Mouse (Mus musculus) heart, postnatal 14 days (tissue): ENCODE measurements around the gene Txndc2. TPM values are rescaled to one million over a fixed set of nuclear protein-coding genes. Genes with fewer than 3 reads are reported as not detected.

Experiments used
- DNase-seq, 2 experiments: peaks; one replicate each; pipeline ENCODE4 v3.0.0; 2021 to 2022
- intact Hi-C: fragments of 180-260 bp; cut with DNase I; formaldehyde crosslinking; loops from one replicate; pipeline ENCODE4 v1.15.1; 2025
- total RNA-seq, 2 experiments: library from RNA; stranded (reverse); gene quantifications; 2 replicates each; pipeline ENCODE4 v1.2.3; 2021

Gene Txndc2
- total RNA-seq, 2 experiments from 2014 or later = 0.19 TPM; not detected in 1

DNA sequence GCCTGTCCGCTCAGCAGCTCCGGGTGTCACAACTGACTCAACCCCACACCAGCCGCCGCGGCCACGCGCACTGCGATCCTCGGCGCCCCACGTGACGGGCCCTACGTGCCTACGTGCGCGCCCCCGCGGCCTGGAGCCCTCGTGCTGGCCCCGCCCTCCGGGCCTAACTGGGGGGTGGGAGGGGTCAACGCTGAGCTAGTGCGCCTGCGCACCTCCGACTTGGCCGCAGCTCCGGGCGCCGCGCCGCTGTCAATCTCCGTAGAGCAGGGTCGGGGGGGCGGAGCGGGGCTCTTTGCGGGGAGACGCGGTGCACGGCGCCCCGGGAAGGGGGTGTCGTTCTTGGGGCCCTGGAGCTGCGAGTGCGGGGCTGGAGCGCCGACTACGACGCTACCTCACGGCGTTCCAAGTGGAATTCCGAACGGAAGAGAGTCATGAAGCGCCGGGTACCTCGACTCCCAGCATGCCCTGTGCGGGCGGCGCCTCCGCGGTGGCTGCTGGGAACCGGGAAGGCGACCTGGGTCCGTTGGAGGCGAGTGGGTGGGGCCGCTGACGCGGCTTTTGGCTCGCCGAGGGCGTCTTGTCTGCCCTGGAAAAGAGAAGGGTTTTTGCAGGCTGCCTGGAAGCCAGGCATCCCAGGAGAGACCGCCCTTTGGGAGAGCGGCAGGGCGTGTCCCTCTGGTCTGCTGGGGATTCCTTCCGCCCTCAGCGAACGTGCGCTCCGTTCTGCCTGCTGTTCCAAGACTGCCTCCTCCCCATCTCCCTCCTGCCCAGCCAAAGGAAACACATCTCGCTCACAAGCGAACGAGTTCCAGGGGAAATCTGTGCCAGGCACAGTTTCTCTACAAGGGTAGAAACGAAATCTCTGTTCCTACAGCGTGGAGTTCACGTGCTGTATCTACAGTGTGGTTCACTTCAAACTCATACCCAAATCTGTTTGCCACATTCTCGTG lies 28.2 kb downstream of the Txndc2 start, which contains the start of gene Vapa:
Gene Vapa (minus strand): TSS at position 93 of the 950 bp plus-strand sequence.
- DNase-seq = peak; percentile 99

DNA sequence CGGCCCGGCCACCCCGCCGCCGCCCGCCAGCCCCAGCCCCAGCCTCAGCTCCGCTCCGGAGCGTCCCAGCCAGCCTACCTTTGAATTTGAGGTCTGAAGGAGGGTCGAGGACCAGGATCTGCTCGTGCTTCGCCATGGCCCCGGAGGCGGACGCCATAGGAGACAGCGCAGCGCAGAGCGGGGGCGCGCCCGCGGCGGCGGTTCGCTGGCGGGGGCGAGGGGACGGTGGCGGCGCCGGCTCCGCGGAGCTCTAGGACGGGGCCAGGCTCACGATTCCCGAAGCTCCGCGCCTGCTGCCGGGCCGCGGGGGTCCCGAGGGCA lies 28.9 kb downstream of the Txndc2 start:
- no peak for DNase-seq
- intact Hi-C loops = loop anchor here (5.0 kb wide), 1 partner anchor 169 kb away; the partner anchor contains the start of gene Ppp4r1

More for the DNA sequence above, 28.2 kb downstream of the Txndc2 start, which contains the start of gene Vapa:
- intact Hi-C loops = loop anchor here (2.0 to 5.0 kb wide), 2 partner anchors 63 to 169 kb away; partner anchors contain the start of gene Ppp4r1

DNA sequence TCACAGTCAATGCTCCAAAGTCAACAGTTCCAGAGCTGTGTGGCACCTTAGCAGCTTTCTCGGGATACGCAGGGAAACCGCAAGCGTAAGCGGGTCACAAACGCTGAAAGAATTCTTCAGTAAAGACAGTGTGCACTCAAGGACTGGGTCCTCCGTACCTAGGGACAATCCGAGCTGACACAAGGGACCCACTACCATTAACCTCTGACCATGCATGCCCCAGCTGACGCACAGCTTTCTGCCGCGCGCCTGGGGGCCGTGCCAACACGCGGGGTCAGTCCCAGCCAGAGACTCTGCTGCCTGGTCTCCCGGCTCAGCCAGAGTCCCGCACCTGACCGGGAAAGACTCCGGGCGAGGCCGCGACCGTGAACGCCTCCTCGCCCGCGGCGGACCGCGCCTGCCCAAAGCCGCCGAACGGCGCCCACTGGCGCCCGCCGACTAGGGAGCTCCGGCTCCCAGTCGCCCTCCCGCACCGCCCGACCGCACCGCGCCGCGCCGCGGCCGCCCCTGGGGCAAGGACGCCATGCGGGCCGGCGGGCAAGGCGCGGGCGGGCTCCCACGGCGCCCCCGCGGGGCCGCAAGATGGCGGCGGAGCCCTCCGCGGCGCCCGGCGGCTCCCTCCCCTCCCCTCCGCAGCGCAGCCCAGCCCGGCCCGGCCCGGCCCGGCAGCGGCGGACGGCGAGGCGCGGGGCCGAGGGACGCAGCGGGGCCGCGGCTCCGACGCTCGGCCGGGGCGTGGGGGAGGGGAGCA lies 29.4 kb downstream of the Txndc2 start:
- intact Hi-C loops = loop anchor here (5.0 kb wide), 1 partner anchor 170 kb away; the partner anchor contains the start of gene Ppp4r1
- peak; percentile 46 to 58 for DNase-seq

DNA sequence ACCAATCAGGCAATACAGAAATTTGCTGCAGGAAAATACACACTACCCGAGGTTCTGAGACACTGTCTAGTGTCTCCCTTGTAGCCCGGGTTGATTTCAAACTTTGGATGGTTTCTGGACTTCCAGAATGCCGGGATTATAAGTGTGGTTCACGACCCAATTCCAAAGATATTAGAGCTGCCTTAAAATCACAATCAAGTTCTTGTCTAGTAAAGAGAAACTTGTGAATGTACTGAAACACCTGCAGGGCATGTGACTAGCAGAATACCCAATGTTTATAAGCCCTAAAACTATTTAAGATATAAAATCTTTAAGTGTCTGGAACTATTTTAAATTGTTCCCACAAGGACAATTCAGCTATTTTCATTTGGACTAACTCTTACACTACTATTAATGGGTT lies 30.2 kb downstream of the Txndc2 start:
- intact Hi-C loops = loop anchor here (5.0 kb wide), 1 partner anchor 171 kb away; the partner anchor contains the start of gene Ppp4r1
- no peak for DNase-seq

DNA sequence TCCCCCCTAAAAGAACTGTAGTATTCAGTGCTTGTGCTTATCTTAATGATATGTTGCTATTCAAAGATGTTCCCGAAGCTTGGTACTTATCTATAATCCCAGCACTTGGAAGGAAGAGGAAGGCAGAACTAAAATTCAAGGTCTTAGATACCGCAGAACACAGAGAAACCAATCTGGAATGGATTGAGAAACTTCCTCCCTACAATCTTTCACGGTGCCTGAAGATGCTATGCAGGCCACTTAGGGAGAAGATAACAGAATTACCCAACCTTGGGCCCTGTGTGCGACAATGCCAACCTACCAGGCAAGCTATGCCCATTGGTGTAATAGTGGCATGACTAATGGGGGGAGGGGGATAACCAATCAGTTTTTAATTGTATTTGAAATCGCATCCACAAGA lies 33.2 kb downstream of the Txndc2 start:
- DNase-seq = no peak
- intact Hi-C loops = no loop called here

DNA sequence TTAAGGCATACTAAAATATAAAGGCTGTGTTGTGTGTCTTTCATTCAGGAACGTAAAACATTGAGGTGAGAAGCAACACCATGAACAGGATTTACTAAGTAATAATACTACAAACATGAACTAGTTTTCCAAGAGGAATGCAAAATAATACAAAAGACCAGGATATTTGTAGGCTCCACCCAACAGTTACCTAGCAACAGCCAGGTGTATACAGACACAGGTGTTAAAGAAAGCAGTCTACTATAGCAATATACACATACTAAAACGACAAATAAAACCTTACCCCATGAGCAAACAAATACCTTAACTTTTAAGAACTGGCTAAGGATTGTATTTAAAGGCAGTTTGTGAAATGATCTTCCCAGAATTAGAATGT lies 33.7 kb downstream of the Txndc2 start:
- no peak for DNase-seq
- intact Hi-C loops = no loop called here

DNA sequence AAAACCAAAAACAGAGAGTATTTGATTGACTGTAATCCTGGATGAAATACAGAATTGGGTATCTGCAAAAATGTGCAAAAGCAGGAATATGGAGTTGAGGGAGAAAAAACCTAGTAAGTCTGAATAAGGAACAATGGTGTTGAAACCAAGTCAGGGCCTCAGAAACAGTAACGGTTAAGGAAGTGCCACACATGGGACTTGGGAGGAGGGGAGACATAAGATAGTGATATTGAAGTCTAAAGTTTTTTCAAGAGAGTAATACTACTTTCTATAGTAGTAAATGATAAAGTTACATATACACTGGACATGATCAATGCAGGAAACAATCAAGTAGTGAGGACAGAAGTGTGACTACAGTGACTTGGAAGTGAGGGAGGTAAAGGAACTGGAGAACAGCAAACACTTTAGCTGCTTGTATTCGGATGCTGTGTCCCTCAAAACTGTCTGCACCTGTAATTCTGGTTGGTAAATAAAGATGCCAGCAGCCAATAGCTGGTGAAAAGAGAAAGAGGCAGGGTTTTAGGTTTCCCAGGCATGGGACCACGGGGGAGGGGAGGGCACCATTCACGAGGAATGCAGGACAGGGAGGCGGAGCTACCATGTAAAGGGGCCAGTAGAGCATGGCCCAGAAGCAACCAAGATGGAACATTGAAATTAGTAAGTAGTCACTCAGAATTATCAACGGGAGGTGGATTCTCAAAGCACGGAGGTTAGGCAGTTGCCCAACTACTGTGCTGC lies 34.2 kb downstream of the Txndc2 start:
- intact Hi-C loops = no loop called here
- no peak for DNase-seq

DNA sequence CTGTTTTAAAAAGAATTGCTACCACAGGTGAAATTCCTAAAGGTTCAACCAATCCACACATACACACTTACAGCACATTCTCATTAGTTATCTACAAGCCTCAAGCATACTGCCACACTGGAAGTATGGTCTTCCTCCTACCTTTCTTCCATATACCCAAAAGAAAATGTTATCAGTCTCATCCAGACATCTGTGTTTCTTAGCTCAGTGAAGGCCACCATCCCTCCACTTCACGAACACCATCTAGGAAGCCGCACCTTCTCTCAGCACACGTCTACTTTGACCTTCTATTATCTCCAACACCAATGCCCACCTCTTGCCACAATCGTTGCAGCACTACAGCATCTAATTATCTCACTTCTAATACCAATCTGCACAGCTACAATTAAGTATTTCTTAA lies 36.0 kb downstream of the Txndc2 start:
- intact Hi-C loops = no loop called here
- no peak for DNase-seq

DNA sequence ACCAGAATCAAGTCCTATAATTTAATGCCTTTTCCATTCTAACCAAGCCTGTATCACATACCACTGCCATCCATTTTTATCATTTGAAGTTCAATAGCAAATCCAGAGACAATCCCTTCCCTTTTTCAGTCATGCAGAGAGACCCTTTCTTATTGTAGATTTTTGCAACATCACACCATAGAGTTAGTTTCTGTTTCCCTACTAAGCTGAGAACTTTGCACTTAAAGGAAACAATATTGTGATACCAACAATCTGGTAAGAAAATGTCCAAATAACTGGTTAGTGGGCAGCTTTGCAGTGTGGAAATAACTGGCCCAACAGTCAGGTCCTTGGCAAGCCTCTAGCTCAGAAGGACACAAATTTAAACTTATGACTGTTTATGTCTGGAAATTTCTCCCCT lies 37.1 kb downstream of the Txndc2 start:
- intact Hi-C loops = no loop called here
- DNase-seq = no peak

DNA sequence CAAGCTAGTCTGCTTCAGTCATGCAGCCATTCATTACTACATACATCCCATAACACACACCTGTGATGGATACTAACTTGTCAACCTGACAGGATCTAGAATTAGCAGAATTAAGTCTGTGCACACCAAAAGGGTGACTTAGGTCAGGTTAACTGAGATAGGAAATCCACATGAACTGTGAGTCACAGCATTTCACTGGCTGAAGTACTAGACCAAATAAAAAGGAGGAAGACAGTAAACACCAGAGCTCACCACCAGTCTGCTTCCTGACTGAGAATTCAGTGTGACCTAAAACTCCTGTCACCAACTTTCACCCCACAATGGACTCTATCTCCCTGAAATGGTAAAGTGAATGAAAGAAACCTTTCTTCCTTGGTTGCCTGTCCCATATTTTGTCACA lies 37.7 kb downstream of the Txndc2 start:
- intact Hi-C loops = no loop called here

DNA sequence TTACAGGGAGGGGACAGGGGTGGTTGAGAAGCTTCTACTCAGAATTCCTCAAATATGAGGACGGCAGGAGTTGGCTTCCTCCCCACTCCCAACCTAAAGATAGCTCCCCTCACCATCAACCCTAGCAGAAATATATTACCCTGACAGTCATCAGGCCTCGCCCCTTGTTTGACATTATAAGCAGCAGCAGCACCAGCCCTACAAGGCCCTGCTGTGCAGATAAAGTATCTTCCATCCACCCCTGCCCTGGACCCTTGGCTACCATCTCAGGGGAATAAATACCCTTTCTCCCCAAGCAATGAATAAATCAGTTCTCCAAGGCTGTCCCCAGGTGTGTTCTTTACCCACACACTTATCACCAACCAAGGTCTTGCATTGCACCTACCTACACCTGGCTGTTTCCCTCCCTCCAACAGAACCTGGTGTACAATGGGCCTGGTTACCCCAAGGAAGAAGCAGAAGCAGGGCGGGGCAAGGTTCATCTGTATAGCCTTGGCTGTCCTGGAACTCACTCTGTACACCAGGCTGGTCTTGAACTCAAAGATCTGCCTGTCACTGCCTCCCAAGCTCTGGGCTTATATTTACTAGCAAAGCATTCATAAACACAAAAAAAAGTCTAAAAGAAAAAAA lies 44.0 kb downstream of the Txndc2 start:
- intact Hi-C loops = no loop called here
- no peak for DNase-seq

More for the DNA sequence above, 37.7 kb downstream of the Txndc2 start:
- DNase-seq = no peak

DNA sequence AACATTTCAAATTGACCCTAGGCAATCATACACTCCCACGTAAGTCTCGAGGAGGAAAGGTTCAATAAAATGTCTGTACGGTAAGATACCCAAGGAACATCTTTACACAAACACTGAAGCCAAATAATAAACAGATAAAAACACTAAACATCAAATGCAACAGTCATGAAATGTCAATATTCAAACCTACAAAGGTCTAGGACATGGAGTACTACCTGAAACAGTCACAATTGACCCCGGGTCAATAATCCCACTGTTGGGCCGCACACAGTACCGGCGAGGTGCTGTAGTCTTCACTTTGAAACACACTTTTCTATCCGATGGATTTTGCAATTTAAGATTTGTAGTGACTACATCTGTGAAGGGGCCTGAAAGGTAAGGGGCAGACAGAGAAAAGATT lies 47.3 kb downstream of the Txndc2 start:
- intact Hi-C loops = no loop called here
- DNase-seq = no peak

Other genes starting within 250 kb of the Txndc2 start
- not detected for gene Tmem232, start 101.4 kb downstream of the Txndc2 start, total RNA-seq
- gene Vapa, start 28.6 kb downstream of the Txndc2 start, total RNA-seq = 10 to 100 TPM; 84.0 to 95.2 TPM
- gene Rab31, start 130.6 kb upstream of the Txndc2 start, total RNA-seq = 10 to 100 TPM; 25.7 to 28.7 TPM
- 10 to 100 TPM; 51.8 to 58.6 TPM for gene Ppp4r1, start 140.4 kb upstream of the Txndc2 start, total RNA-seq
- gene Ralbp1, start 243.6 kb upstream of the Txndc2 start, total RNA-seq = 10 to 100 TPM; 38.1 to 38.9 TPM